Mouse (Mus musculus) limb, embryonic 12.5 days (tissue): Measurements from ENCODE around the gene Lsm2. TPM values are rescaled to one million over a fixed set of nuclear protein-coding genes. Genes with fewer than 3 reads are reported as not detected.
"Not testable (repeated sequence)": the region's sequence is repeated elsewhere in the genome, so short reads cannot be mapped to it uniquely, and the experiment has no call there.

Experiments used
- ATAC-seq: fragments of 200-750 bp; cut with Nextera tagmentation; 2 replicates; pipeline ENCODE4 v1.8.0; 2017; ENCODE audit warnings: low read depth, moderate TSS enrichment; ENCODE audit not compliant: insufficient number of reproducible peaks, insufficient read depth, low FRiP score, low TSS enrichment
- H3K27ac ChIP-seq: fragments of 300-500 bp; sonication (generic); 2 replicates; pipeline ENCODE4 v1.5.1; 2016; ENCODE audit warnings: mild to moderate bottlenecking, moderate library complexity
- H3K27me3 ChIP-seq: fragments of 300-500 bp; sonication (generic); 2 replicates; pipeline ENCODE4 v1.6.1; 2016; ENCODE audit warnings: mild to moderate bottlenecking, moderate library complexity
- H3K36me3 ChIP-seq: fragments of 300-500 bp; sonication (generic); 2 replicates; pipeline ENCODE4 v1.6.1; 2016; ENCODE audit warnings: mild to moderate bottlenecking, moderate library complexity
- H3K4me1 ChIP-seq: fragments of 300-500 bp; sonication (generic); replicated peaks from 2 replicates; pipeline ENCODE4 v1.6.1; 2016
- H3K4me2 ChIP-seq: fragments of 300-500 bp; sonication (generic); 2 replicates; pipeline ENCODE4 v1.6.1; 2016; ENCODE audit warnings: mild to moderate bottlenecking, moderate library complexity
- H3K4me3 ChIP-seq: fragments of 300-500 bp; sonication (generic); replicated peaks from 2 replicates; pipeline ENCODE4 v1.5.1; 2016; ENCODE audit warnings: mild to moderate bottlenecking
- H3K9ac ChIP-seq: fragments of 300-500 bp; sonication (generic); replicated peaks from 2 replicates; pipeline ENCODE4 v1.6.1; 2016; ENCODE audit warnings: mild to moderate bottlenecking, moderate library complexity
- H3K9me3 ChIP-seq: fragments of 300-500 bp; sonication (generic); 2 replicates; pipeline ENCODE4 v1.6.1; 2016; ENCODE audit warnings: mild to moderate bottlenecking, moderate library complexity
- WGBS: fragments of 180-500 bp; shearing (Covaris S2); methylation state at CpG from one replicate; pipeline ENCODE4 v1.1.7; 2016; 5-methylcytosine and 5-hydroxymethylcytosine counted together
- polyA plus RNA-seq: library from polyadenylated mRNA; unstranded; fragments of >200 nt; fragmentation: Nextera tagmentation; extraction: Ambion mirVana; gene quantifications from 2 replicates; pipeline ENCODE4 v1.2.1, GENCODE M21; 2016

Lsm2 gene
- polyA plus RNA-seq, 1 experiment from 2014 or later = 234 TPM

- Histone ChIP-seq H3K9ac (peak overlapping the region; percentile 95), H3K4me2 (peak overlapping the region; percentile 97), H3K27ac (no peak overlapping the region; the same call in 1 of the 2 replicates), H3K4me1 (peaks cover 35% of the 10 kb centered on the region), H3K4me3 (peak overlapping the region; percentile 87; the same call in 1 of the 2 replicates), H3K36me3 (peaks cover 52% of the 10 kb centered on the region), H3K27me3 (no peaks in the 10 kb centered on the region), H3K9me3 (no peaks in the 10 kb centered on the region)
- ATAC-seq = no peak
- 63% methylated on average over 9 of the region's 9 CpGs for WGBS
Measured at GRCm38 (mm10) chr17:35003022-35003838, 21.6 kb downstream of the Lsm2 start.

- Histone ChIP-seq H3K4me2 (no peak overlapping the region), H3K27me3 (no peaks in the 10 kb centered on the region), H3K9ac (no peak overlapping the region), H3K4me3 (no peak overlapping the region), H3K27ac (no peak overlapping the region), H3K4me1 (peaks cover 26% of the 10 kb centered on the region), H3K9me3 (no peaks in the 10 kb centered on the region), H3K36me3 (peaks cover 53% of the 10 kb centered on the region)
- no peak for ATAC-seq
- WGBS = 94% methylated on average over 17 of the region's 17 CpGs
Measured at GRCm38 (mm10) chr17:35004075-35004717, 22.5 kb downstream of the Lsm2 start.

GRCm38 (mm10) chr17:35005158-35005557 is 23.5 kb downstream of the Lsm2 start:
- 92% methylated on average over 10 of the region's 10 CpGs for WGBS
- Histone ChIP-seq H3K9ac (no peak overlapping the region), H3K27ac (no peak overlapping the region), H3K36me3 (peaks cover 63% of the 10 kb centered on the region), H3K4me3 (no peak overlapping the region), H3K4me1 (peaks cover 17% of the 10 kb centered on the region), H3K4me2 (no peak overlapping the region), H3K27me3 (no peaks in the 10 kb centered on the region), H3K9me3 (no peaks in the 10 kb centered on the region)
- no peak for ATAC-seq

- peaks cover 17% of the 10 kb centered on the region for H3K4me1 ChIP-seq
- H3K4me2 ChIP-seq, H3K27ac ChIP-seq, H3K4me3 ChIP-seq, H3K27me3 ChIP-seq, ATAC-seq, H3K9ac ChIP-seq, H3K9me3 ChIP-seq: not testable (repeated sequence)
- 97% methylated on average over 4 of the region's 5 CpGs for WGBS
- peaks cover 70% of the 10 kb centered on the region for H3K36me3 ChIP-seq
Measured at GRCm38 (mm10) chr17:35005902-35006301, 24.2 kb downstream of the Lsm2 start.

GRCm38 (mm10) chr17:35007387-35007991 is 25.8 kb downstream of the Lsm2 start:
- Histone ChIP-seq H3K27ac (no peak overlapping the region), H3K4me2 (no peak overlapping the region), H3K27me3 (no peaks in the 10 kb centered on the region), H3K4me3 (no peak overlapping the region), H3K36me3 (peaks cover 86% of the 10 kb centered on the region), H3K9ac (no peak overlapping the region), H3K4me1 (peaks cover 11% of the 10 kb centered on the region), H3K9me3 (no peaks in the 10 kb centered on the region)
- WGBS = 95% methylated on average over 7 of the region's 7 CpGs
- ATAC-seq = no peak

- no peaks in the 10 kb centered on the region for H3K9me3 ChIP-seq
- no peak overlapping the region for H3K4me3 ChIP-seq
- no peak for ATAC-seq
- peaks cover 98% of the 10 kb centered on the region for H3K36me3 ChIP-seq
- no peak overlapping the region for H3K4me2 ChIP-seq
- WGBS = 93% methylated on average over 7 of the region's 7 CpGs
- H3K4me1 ChIP-seq = no peaks in the 10 kb centered on the region
- H3K9ac ChIP-seq = no peak overlapping the region
- no peaks in the 10 kb centered on the region for H3K27me3 ChIP-seq
- no peak overlapping the region for H3K27ac ChIP-seq
Measured at GRCm38 (mm10) chr17:35009586-35009985, 27.9 kb downstream of the Lsm2 start.

GRCm38 (mm10) chr17:35011440-35011839 is 29.8 kb downstream of the Lsm2 start:
- H3K4me3 ChIP-seq = no peak overlapping the region
- no peak overlapping the region for H3K4me2 ChIP-seq
- H3K27ac ChIP-seq = no peak overlapping the region
- no peak for ATAC-seq
- H3K27me3 ChIP-seq = no peaks in the 10 kb centered on the region
- 91% methylated on average over 8 of the region's 8 CpGs for WGBS
- 0 out of 2 replicates have a peak overlapping the region, but pooled peaks have one; percentile 8 for H3K9ac ChIP-seq
- H3K4me1 ChIP-seq = no peaks in the 10 kb centered on the region
- H3K36me3 ChIP-seq = peaks cover 100% of the 10 kb centered on the region
- H3K9me3 ChIP-seq = no peaks in the 10 kb centered on the region

- Histone ChIP-seq H3K9me3 (no peaks in the 10 kb centered on the region), H3K36me3 (peaks cover 99% of the 10 kb centered on the region), H3K9ac (no peak overlapping the region), H3K4me3 (no peak overlapping the region), H3K27me3 (no peaks in the 10 kb centered on the region), H3K4me1 (no peaks in the 10 kb centered on the region), H3K27ac (no peak overlapping the region), H3K4me2 (no peak overlapping the region)
- no peak for ATAC-seq
- 84% methylated on average over 13 of the region's 13 CpGs for WGBS
Measured at GRCm38 (mm10) chr17:35012430-35012829, 30.8 kb downstream of the Lsm2 start.

GRCm38 (mm10) chr17:35013221-35013620 is 31.6 kb downstream of the Lsm2 start:
- WGBS = 85% methylated on average over 6 of the region's 6 CpGs
- H3K4me2 ChIP-seq = no peak overlapping the region

GRCm38 (mm10) chr17:35015296-35015695 is 33.6 kb downstream of the Lsm2 start:
- no peak for ATAC-seq
- Histone ChIP-seq H3K9ac (no peak overlapping the region), H3K36me3 (peaks cover 70% of the 10 kb centered on the region), H3K9me3 (no peaks in the 10 kb centered on the region), H3K4me2 (no peak overlapping the region), H3K27ac (no peak overlapping the region), H3K27me3 (no peaks in the 10 kb centered on the region), H3K4me1 (no peaks in the 10 kb centered on the region), H3K4me3 (no peak overlapping the region)
- 93% methylated on average over 16 of the region's 16 CpGs for WGBS

More at GRCm38 (mm10) chr17:35013221-35013620, 31.6 kb downstream of the Lsm2 start:
- Histone ChIP-seq H3K9ac (no peak overlapping the region), H3K27ac (no peak overlapping the region), H3K4me1 (no peaks in the 10 kb centered on the region), H3K9me3 (no peaks in the 10 kb centered on the region), H3K4me3 (no peak overlapping the region), H3K36me3 (peaks cover 91% of the 10 kb centered on the region), H3K27me3 (no peaks in the 10 kb centered on the region)
- ATAC-seq = no peak

- ATAC-seq = no peak
- Histone ChIP-seq H3K9ac (no peak within 1 kb of the TSS), H3K4me3 (no peak within 1 kb of the TSS)
Measured at GRCm38 (mm10) chr17:35016376-35016775, 34.7 kb downstream of the Lsm2 start, which contains the start of gene Vwa7. Vwa7 (plus strand) TSS chr17:35016579.

More at GRCm38 (mm10) chr17:35016376-35016775, 34.7 kb downstream of the Lsm2 start, which contains the start of gene Vwa7:
- H3K4me2 ChIP-seq = no peak within 1 kb of the TSS
- H3K9me3 ChIP-seq = no peaks in the 10 kb centered on the region
- peaks cover 6% of the 10 kb centered on the region for H3K4me1 ChIP-seq
- H3K27me3 ChIP-seq = no peaks in the 10 kb centered on the region
- peaks cover 59% of the 10 kb centered on the region for H3K36me3 ChIP-seq
- 74% methylated on average over 12 of the region's 12 CpGs for WGBS
- no peak within 1 kb of the TSS for H3K27ac ChIP-seq
